Mouse (Mus musculus) duodenum, adult 2 months (tissue): ENCODE data around the gene Cdhr2. TPM values are rescaled to one million over a fixed set of nuclear protein-coding genes. Genes with fewer than 3 reads are reported as not detected.

Source experiments
- polyA plus RNA-seq: library from polyadenylated mRNA; depleted of rRNA; stranded (reverse); fragments of >200 nt; gene quantifications from 2 replicates; pipeline ENCODE4 v1.2.3, GENCODE M21; 2012; ENCODE audit warnings: low replicate concordance; rRNA removed

The Cdhr2 gene
- 371 and 632 TPM in 2 replicates for polyA plus RNA-seq

GRCm38 (mm10) chr13:54701243-54701642, at the start of gene Cdhr2:
Cdhr2 (plus strand) TSS chr13:54701461.

DNA sequence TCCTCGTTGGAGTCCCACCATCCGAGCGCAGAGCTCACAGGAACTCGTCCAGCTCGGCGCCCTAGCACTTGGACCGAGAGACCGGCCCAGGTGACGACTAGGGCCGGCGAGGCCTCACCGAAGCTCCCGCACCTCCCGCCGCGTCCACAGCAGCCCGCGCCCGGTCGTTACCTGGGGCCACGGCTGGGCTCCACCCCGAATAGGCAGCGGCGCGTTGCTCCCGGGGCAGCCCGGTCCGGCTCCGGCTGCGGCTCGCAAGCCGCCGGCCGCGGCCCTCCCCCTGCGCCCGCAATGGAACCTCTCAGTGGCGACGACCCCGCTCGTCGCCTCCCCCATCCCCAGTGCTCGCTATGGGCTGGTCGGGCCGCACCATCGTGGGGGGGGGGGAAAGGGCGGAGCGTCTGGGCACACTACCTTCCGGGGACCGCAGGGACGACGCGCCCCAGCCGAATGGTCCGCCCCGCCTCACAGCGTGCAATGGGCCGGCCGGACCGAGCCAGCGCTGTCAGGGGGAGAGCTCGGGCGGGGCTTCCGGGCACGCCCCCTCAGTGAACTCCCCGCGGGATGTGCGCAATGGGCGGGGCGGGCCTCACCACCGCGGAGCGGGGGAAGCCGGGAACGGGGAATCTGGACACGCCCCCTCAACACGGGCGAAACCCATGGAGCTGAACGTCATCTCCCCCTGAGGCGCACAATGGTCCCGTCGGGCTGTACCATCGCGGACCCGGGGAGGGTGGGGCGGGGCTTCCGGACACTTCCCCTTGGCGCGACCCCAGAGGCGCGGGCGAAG, 7.5 kb upstream of the Cdhr2 start, which contains the start of gene Rnf44:
Rnf44 (minus strand) TSS at position 350 of the 790 bp plus-strand sequence.

DNA sequence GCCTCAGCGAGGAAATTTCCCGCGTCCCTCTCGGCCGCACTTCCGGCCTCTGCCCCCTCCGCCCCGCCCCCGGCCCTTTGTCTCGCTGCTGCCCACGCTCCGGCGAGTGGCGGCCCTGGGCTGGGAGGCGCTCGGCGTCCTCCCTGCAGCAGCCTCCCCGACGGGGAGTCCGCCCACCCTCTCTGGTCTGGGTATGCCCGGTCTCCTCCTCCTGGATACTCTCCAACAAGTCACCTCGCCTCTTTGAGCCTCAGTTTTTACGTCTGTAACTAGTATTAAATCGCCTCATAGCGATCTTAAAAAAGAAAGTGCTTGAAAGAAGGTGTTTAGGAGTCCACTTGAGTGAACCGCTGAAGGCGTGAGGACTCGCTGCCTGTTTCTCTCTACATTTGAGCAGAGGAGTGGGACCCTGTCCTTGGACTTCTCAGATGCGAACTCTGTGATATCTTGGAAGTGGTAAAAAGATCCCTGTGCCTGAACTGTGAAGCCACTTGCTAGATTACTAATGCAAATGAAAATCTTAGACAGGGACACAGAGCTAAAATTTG, 48.7 kb downstream of the Cdhr2 start, which contains the start of gene Gprin1:
Gprin1 (minus strand) TSS at position 11 of the 548 bp plus-strand sequence.

DNA sequence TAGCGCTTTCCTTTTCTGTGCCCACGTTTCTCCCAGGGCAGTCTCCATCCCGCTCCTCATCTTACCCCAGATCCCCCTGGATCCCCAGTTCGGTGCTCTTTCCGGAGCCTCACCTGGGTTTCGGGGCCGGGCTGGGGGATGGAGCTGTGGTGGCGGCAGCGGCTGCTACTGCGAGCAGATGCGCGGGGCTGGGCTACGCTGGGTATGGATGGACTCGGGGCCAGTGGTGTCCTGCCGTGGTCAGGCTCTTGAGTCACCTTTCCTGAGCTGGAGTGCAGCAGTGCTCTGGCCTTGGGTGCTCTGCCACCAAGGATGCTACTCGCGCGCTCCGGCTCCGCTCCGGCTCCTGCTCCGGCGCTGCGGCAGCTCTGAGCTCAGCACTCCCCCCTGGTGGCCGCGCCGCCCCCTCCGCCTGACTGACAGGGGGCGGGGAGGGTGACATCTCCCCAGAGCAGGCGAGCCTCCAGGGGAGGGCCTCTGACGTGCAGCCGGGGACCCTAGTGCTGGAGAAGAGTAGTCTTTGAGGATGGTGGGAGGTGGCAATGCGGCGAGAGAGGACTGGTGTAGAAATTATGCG, 65.0 kb downstream of the Cdhr2 start, which contains the start of gene Sncb:
Sncb (minus strand) TSS at position 404 of the 577 bp plus-strand sequence.

DNA sequence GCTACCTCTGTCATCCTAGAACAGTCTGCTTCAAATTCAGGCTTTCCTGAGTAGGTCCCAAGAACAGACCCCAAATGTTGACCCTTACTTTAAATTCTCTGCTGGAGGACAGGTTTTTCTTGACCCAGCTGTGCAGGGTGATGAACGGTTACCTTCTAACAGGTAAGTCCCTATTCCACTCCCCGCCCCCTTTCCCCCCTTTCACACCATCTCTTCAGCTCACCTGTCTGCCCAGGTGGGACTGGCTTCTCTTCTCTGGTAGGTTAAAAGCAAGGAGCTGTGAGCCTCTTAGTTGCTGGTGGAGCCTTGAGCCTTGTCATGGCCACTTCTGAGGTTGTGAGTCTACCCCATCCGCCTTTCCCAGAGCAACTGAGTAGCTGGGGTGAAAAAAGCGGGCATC, 82.4 kb downstream of the Cdhr2 start, which contains the start of gene Eif4e1b:
Eif4e1b (plus strand) TSS at position 301 of the 400 bp plus-strand sequence.

Other genes starting within 250 kb of the Cdhr2 start
- gene Thoc3, start 232.6 kb upstream of the Cdhr2 start, polyA plus RNA-seq, result 15.6 and 21.2 TPM in 2 replicates
- 1.9 and 4.9 TPM in 2 replicates for gene Simc1, start 197.7 kb upstream of the Cdhr2 start, polyA plus RNA-seq
- 110 and 120 TPM in 2 replicates for gene 4833439L19Rik, start 136.0 kb upstream of the Cdhr2 start, polyA plus RNA-seq
- gene Arl10, start 126.4 kb upstream of the Cdhr2 start, polyA plus RNA-seq, result 5.1 and 9.0 TPM in 2 replicates
- gene Nop16, start 111.4 kb upstream of the Cdhr2 start, polyA plus RNA-seq, result 1.4 and 1.8 TPM in 2 replicates
- 208 and 284 TPM in 2 replicates for gene Higd2a, start 111.3 kb upstream of the Cdhr2 start, polyA plus RNA-seq
- gene Cltb, start 90.1 kb upstream of the Cdhr2 start, polyA plus RNA-seq, result 84.0 and 133 TPM in 2 replicates
- gene Faf2, start 79.7 kb upstream of the Cdhr2 start, polyA plus RNA-seq, result 9.9 and 11.1 TPM in 2 replicates
- gene Rnf44, start 7.6 kb upstream of the Cdhr2 start, polyA plus RNA-seq, result 205 and 292 TPM in 2 replicates
- gene Gprin1, start 48.4 kb downstream of the Cdhr2 start, polyA plus RNA-seq, result 0.38 and 0.39 TPM in 2 replicates
- 0.62 and 1.2 TPM in 2 replicates for gene Sncb, start 65.1 kb downstream of the Cdhr2 start, polyA plus RNA-seq
- not detected in 2 replicates for gene Eif4e1b, start 82.5 kb downstream of the Cdhr2 start, polyA plus RNA-seq
- gene Tspan17, start 87.9 kb downstream of the Cdhr2 start, polyA plus RNA-seq, result 7.2 and 12.5 TPM in 2 replicates
- 3.0 and 4.3 TPM in 2 replicates for gene Unc5a, start 247.9 kb downstream of the Cdhr2 start, polyA plus RNA-seq